Mouse (Mus musculus) midbrain, embryonic 14.5 days (tissue): ENCODE measurements around the gene Tdgf1. TPM values are rescaled to one million over a fixed set of nuclear protein-coding genes. Genes with fewer than 3 reads are reported as not detected.

Experiments used
- ATAC-seq: fragments of 200-750 bp; cut with Nextera tagmentation; 2 replicates; pipeline ENCODE4 v1.8.0; 2017; ENCODE audit warnings: moderate number of reproducible peaks, moderate library complexity; ENCODE audit not compliant: low FRiP score, low TSS enrichment
- DNase-seq: peaks from one replicate; pipeline ENCODE4 v3.0.0-alpha.2; 2015
- H3K27ac ChIP-seq: fragments of 300-500 bp; sonication (generic); replicated peaks from 2 replicates; pipeline ENCODE4 v1.5.1; 2014; ENCODE audit warnings: mild to moderate bottlenecking, low read depth, low read length, moderate library complexity
- H3K27me3 ChIP-seq: fragments of 300-500 bp; sonication (generic); 2 replicates; pipeline ENCODE4 v1.6.1; 2014; ENCODE audit warnings: low read length, control low read depth, mixed read lengths; ENCODE audit not compliant: control insufficient read depth, insufficient read depth
- H3K36me3 ChIP-seq: fragments of 300-500 bp; sonication (generic); 2 replicates; pipeline ENCODE4 v1.6.1; 2014; ENCODE audit warnings: low read length, control low read depth; ENCODE audit not compliant: control insufficient read depth, insufficient read depth
- H3K4me1 ChIP-seq: fragments of 300-500 bp; sonication (generic); 2 replicates; pipeline ENCODE4 v1.6.1; 2014; ENCODE audit warnings: mild to moderate bottlenecking, antibody characterized with exemption, low read length, control low read depth; ENCODE audit not compliant: control insufficient read depth, insufficient read depth
- H3K4me2 ChIP-seq: fragments of 300-500 bp; sonication (generic); 2 replicates; pipeline ENCODE4 v1.6.1; 2014; ENCODE audit warnings: mild to moderate bottlenecking, low read length, moderate library complexity
- H3K4me3 ChIP-seq: fragments of 300-500 bp; sonication (generic); replicated peaks from 2 replicates; pipeline ENCODE4 v1.5.1; 2014; ENCODE audit warnings: low read depth, low read length
- H3K9ac ChIP-seq: fragments of 300-500 bp; sonication (generic); replicated peaks from 2 replicates; pipeline ENCODE4 v1.6.1; 2014; ENCODE audit warnings: mild to moderate bottlenecking, low read length, moderate library complexity
- H3K9me3 ChIP-seq: fragments of 300-500 bp; sonication (generic); 2 replicates; pipeline ENCODE4 v1.6.1; 2016; ENCODE audit warnings: low read length, control low read depth, mixed read lengths; ENCODE audit not compliant: control insufficient read depth
- WGBS: fragments of 180-500 bp; shearing (Covaris S2); extraction: QIAGEN DNeasy Blood & Tissue Kit; methylation state at CpG from one replicate; pipeline ENCODE4 v1.1.7; 2014; 5-methylcytosine and 5-hydroxymethylcytosine counted together
- polyA plus RNA-seq: library from polyadenylated mRNA; unstranded; fragments of >200 nt; fragmentation: Nextera tagmentation; extraction: Ambion mirVana; gene quantifications from 2 replicates; pipeline ENCODE4 v1.2.1, GENCODE M21; 2014

The Tdgf1 gene
- polyA plus RNA-seq, 1 experiment from 2014 or later: not detected

GRCm38 (mm10) chr9:110960230-110961149 lies 14.5 kb upstream of the Tdgf1 start:
- Histone ChIP-seq H3K4me3 (no peak overlapping the region), H3K4me1 (no peaks in the 10 kb centered on the region), H3K27me3 (no peaks in the 10 kb centered on the region), H3K9ac (no peak overlapping the region), H3K27ac (no peak overlapping the region), H3K9me3 (no peaks in the 10 kb centered on the region), H3K4me2 (no peak overlapping the region), H3K36me3 (no peaks in the 10 kb centered on the region)
- DNase-seq (no peak), ATAC-seq (no peak)
- 84% methylated on average over 13 of the region's 13 CpGs for WGBS

- WGBS: 82% methylated on average over 5 of the region's 5 CpGs
- DNase-seq (no peak), ATAC-seq (no peak)
- H3K9me3 ChIP-seq: no peaks in the 10 kb centered on the region
- H3K36me3 ChIP-seq: no peaks in the 10 kb centered on the region
- H3K4me3 ChIP-seq: no peak overlapping the region
- no peak overlapping the region for H3K9ac ChIP-seq
- no peaks in the 10 kb centered on the region for H3K27me3 ChIP-seq
- no peak overlapping the region for H3K27ac ChIP-seq
- H3K4me2 ChIP-seq: no peak overlapping the region
- no peaks in the 10 kb centered on the region for H3K4me1 ChIP-seq
These were observed 13.7 kb upstream of the Tdgf1 start for GRCm38 (mm10) chr9:110959669-110960068.

- no peak overlapping the region for H3K9ac ChIP-seq
- H3K4me3 ChIP-seq: no peak overlapping the region
- H3K27me3 ChIP-seq: no peaks in the 10 kb centered on the region
- H3K4me1 ChIP-seq: peaks cover 7% of the 10 kb centered on the region; the same call in 1 of the 2 replicates
- H3K27ac ChIP-seq: no peak overlapping the region
- H3K9me3 ChIP-seq: no peaks in the 10 kb centered on the region
- no peaks in the 10 kb centered on the region for H3K36me3 ChIP-seq
- H3K4me2 ChIP-seq: no peak overlapping the region
- DNase-seq (no peak), ATAC-seq (no peak)
- WGBS: 90% methylated on average over 6 of the region's 6 CpGs
These were observed 10.0 kb upstream of the Tdgf1 start for GRCm38 (mm10) chr9:110955962-110956361.

- ATAC-seq (no peak), DNase-seq (no peak)
- H3K4me1 ChIP-seq: peaks cover 7% of the 10 kb centered on the region; the same call in 1 of the 2 replicates
- no peak overlapping the region for H3K4me3 ChIP-seq
- H3K36me3 ChIP-seq: no peaks in the 10 kb centered on the region
- H3K27ac ChIP-seq: no peak overlapping the region
- 37% methylated on average over 2 of the region's 2 CpGs for WGBS
- peak overlapping the region; percentile 89 for H3K4me2 ChIP-seq
- H3K9me3 ChIP-seq: no peaks in the 10 kb centered on the region
- no peaks in the 10 kb centered on the region for H3K27me3 ChIP-seq
- no peak overlapping the region for H3K9ac ChIP-seq
These were observed 8.9 kb upstream of the Tdgf1 start for GRCm38 (mm10) chr9:110954681-110955445.

GRCm38 (mm10) chr9:110953550-110954461 lies 7.8 kb upstream of the Tdgf1 start:
- Histone ChIP-seq H3K9ac (peak overlapping the region; percentile 57), H3K36me3 (no peaks in the 10 kb centered on the region), H3K9me3 (no peaks in the 10 kb centered on the region), H3K4me3 (peak overlapping the region; percentile 51), H3K4me2 (peak overlapping the region; percentile 89), H3K27ac (peak overlapping the region; percentile 75), H3K27me3 (no peaks in the 10 kb centered on the region), H3K4me1 (peaks cover 7% of the 10 kb centered on the region; the same call in 1 of the 2 replicates)
- WGBS: under 1% methylated on average over 44 of the region's 44 CpGs
- ATAC-seq (peak; percentile 76), DNase-seq (peak; percentile 91)

- 45% methylated on average over 5 of the region's 5 CpGs for WGBS
- no peak for DNase-seq
- no peak for ATAC-seq
- H3K4me1 ChIP-seq: peaks cover 7% of the 10 kb centered on the region; the same call in 1 of the 2 replicates
- peak overlapping the region; percentile 51 for H3K4me3 ChIP-seq
- no peaks in the 10 kb centered on the region for H3K27me3 ChIP-seq
- peak overlapping the region; percentile 89 for H3K4me2 ChIP-seq
- no peaks in the 10 kb centered on the region for H3K36me3 ChIP-seq
- no peaks in the 10 kb centered on the region for H3K9me3 ChIP-seq
- peak overlapping the region; percentile 57; the same call in 1 of the 2 replicates for H3K9ac ChIP-seq
- peak overlapping the region; percentile 75 for H3K27ac ChIP-seq
These were observed 7.1 kb upstream of the Tdgf1 start for GRCm38 (mm10) chr9:110952931-110953549.

- Histone ChIP-seq H3K4me1 (peaks cover 11% of the 10 kb centered on the region; the same call in 1 of the 2 replicates), H3K36me3 (no peaks in the 10 kb centered on the region), H3K4me2 (no peak overlapping the region), H3K27me3 (no peaks in the 10 kb centered on the region; the same call in 1 of the 2 replicates), H3K9me3 (no peaks in the 10 kb centered on the region), H3K27ac (no peak overlapping the region), H3K9ac (no peak overlapping the region), H3K4me3 (no peak overlapping the region)
- ATAC-seq: no peak
- WGBS: 62% methylated on average over 6 of the region's 6 CpGs
- no peak for DNase-seq
These were observed 6.4 kb upstream of the Tdgf1 start for GRCm38 (mm10) chr9:110952398-110952797.
